Mouse (Mus musculus) heart, adult 18-20 months (tissue): ENCODE measurements around the gene Prdx1. TPM values are rescaled to one million over a fixed set of nuclear protein-coding genes. Genes with fewer than 3 reads are reported as not detected.

Experiments
- DNase-seq, 2 experiments: peaks; one replicate each; pipeline ENCODE4 v3.0.0; 2021 to 2022; ENCODE audit warnings: mixed read lengths in 1 of 2
- total RNA-seq, 2 experiments: library from RNA; stranded (reverse); gene quantifications; 2 replicates each; pipeline ENCODE4 v1.2.3; 2021

Prdx1 gene
- total RNA-seq, 2 experiments from 2014 or later: 463 to 542 TPM

- DNase-seq: no peak
These were observed 42.1 kb downstream of the Prdx1 start for GRCm38 (mm10) chr4:116727401-116727800.

GRCm38 (mm10) chr4:116729532-116729931, 44.2 kb downstream of the Prdx1 start:
- no peak for DNase-seq

GRCm38 (mm10) chr4:116731077-116731476, 45.7 kb downstream of the Prdx1 start:
- DNase-seq: no peak

GRCm38 (mm10) chr4:116732355-116732754, 47.0 kb downstream of the Prdx1 start:
- no peak for DNase-seq

- DNase-seq: no peak
These were observed 49.7 kb downstream of the Prdx1 start for GRCm38 (mm10) chr4:116734996-116735395.

GRCm38 (mm10) chr4:116738972-116739751, 53.8 kb downstream of the Prdx1 start:
- DNase-seq: no peak

- no peak for DNase-seq
These were observed 64.4 kb downstream of the Prdx1 start for GRCm38 (mm10) chr4:116749750-116750149.

Other genes starting within 250 kb of the Prdx1 start
- 100 to 1,000 TPM; 105 to 111 TPM for gene Mast2, start 221.4 kb upstream of the Prdx1 start, total RNA-seq
- gene Ipp, start 178.0 kb upstream of the Prdx1 start, total RNA-seq: 10 to 100 TPM; 15.1 to 16.6 TPM
- gene Tmem69, start 129.6 kb upstream of the Prdx1 start, total RNA-seq: 10 to 100 TPM; 27.6 to 31.8 TPM
- 10 to 100 TPM; 64.1 to 70.0 TPM for gene Gpbp1l1, start 127.9 kb upstream of the Prdx1 start, total RNA-seq
- 1 to 10 TPM; 3.7 to 4.1 TPM for gene Ccdc17, start 88.9 kb upstream of the Prdx1 start, total RNA-seq
- gene Nasp, start 57.6 kb upstream of the Prdx1 start, total RNA-seq: 10 to 100 TPM; 14.5 to 16.2 TPM
- 100 to 1,000 TPM; 310 to 328 TPM for gene Akr1a1, start 33.9 kb upstream of the Prdx1 start, total RNA-seq
- gene Mmachc, start 22.9 kb downstream of the Prdx1 start, total RNA-seq: 10 to 100 TPM; 55.3 to 55.9 TPM
- gene Ccdc163, start 23.0 kb downstream of the Prdx1 start, total RNA-seq: 1 to 10 TPM; 4.3 to 5.4 TPM
- gene Tesk2, start 35.4 kb downstream of the Prdx1 start, total RNA-seq: 1 to 10 TPM; 1.9 to 2.0 TPM
- 1 to 10 TPM; 5.5 to 7.3 TPM for gene Toe1, start 122.1 kb downstream of the Prdx1 start, total RNA-seq
- gene Mutyh, start 122.2 kb downstream of the Prdx1 start, total RNA-seq: 1 to 10 TPM; 1.3 TPM
- 1 to 10 TPM; 3.5 to 3.7 TPM for gene Hpdl, start 136.2 kb downstream of the Prdx1 start, total RNA-seq
- gene Zswim5, start 191.8 kb downstream of the Prdx1 start, total RNA-seq: 1 to 10 TPM in 1 of 2 experiments, under 1 TPM in 1; 0.98 to 1.0 TPM